Mouse (Mus musculus) ES-E14 (cell line): ENCODE measurements at regions not wholly inside any gene's neighbourhood (a gene's known extent, or its start where the extent isn't known, plus 50 kb on each side); places are given as distances from the start of the nearest gene placed in this dataset.

Experiments
- DNase-seq: peaks from one replicate; pipeline ENCODE4 v3.0.0-alpha.2; 2013; ENCODE audit warnings: low read depth, low spot score
- H3K27ac ChIP-seq: 2 replicates; pipeline ENCODE4 v1.5.1; 2012; ENCODE audit warnings: low read depth, mild to moderate bottlenecking, low read length, moderate library complexity, mixed read lengths; ENCODE audit not compliant: poor library complexity, insufficient read depth, severe bottlenecking
- H3K36me3 ChIP-seq: 2 replicates; pipeline ENCODE4 v1.6.1; 2012; ENCODE audit warnings: mild to moderate bottlenecking, low read length, moderate library complexity, mixed read lengths; ENCODE audit not compliant: control insufficient read depth, poor library complexity, insufficient read depth, severe bottlenecking
- H3K4me1 ChIP-seq, 2 experiments: fragments of 150-350 bp in 1 of 2; sonication (generic) in 1 of 2; 2 replicates each; pipeline ENCODE4 v1.6.1; 2012; ENCODE audit warnings: low read length in 2 of 2, mild to moderate bottlenecking in 1 of 2, mixed read lengths in 1 of 2; ENCODE audit not compliant: control insufficient read depth in 2 of 2, insufficient read depth in 2 of 2, poor library complexity in 1 of 2
- H3K4me3 ChIP-seq, 2 experiments: fragments of 150-350 bp in 1 of 2; sonication (generic) in 1 of 2; 2 replicates each; pipeline ENCODE4 v1.5.1; 2012; ENCODE audit warnings: low read length in 2 of 2, low read depth in 1 of 2, mild to moderate bottlenecking in 1 of 2, mixed read lengths in 1 of 2; ENCODE audit not compliant: insufficient read depth in 1 of 2, poor library complexity in 1 of 2, severe bottlenecking in 1 of 2
- H3K9ac ChIP-seq: 2 replicates; pipeline ENCODE4 v1.6.1; 2012; ENCODE audit warnings: low read depth, mild to moderate bottlenecking, low read length, mixed read lengths; ENCODE audit not compliant: poor library complexity, insufficient read depth, severe bottlenecking
- H3K9me3 ChIP-seq: fragments of 150-350 bp; sonication (generic); 2 replicates; pipeline ENCODE4 v1.6.1; 2012; ENCODE audit warnings: low read depth, mild to moderate bottlenecking, low read length; ENCODE audit not compliant: control insufficient read depth, insufficient read depth
- CHD2 ChIP-seq: IDR thresholded peaks from 2 replicates; pipeline ENCODE4 v1.6.1; 2014; ENCODE audit warnings: mild to moderate bottlenecking, low read depth, low read length, inconsistent platforms
- HCFC1 ChIP-seq: IDR thresholded peaks from 2 replicates; pipeline ENCODE4 v1.6.1; 2012; ENCODE audit warnings: low read length, inconsistent platforms, borderline replicate concordance; ENCODE audit not compliant: insufficient read depth
- MAFK ChIP-seq: IDR thresholded peaks from 2 replicates; pipeline ENCODE4 v1.6.1; 2014; ENCODE audit warnings: mild to moderate bottlenecking, low read depth, low read length, inconsistent platforms; ENCODE audit not compliant: insufficient read depth
- ZC3H11A ChIP-seq: IDR thresholded peaks from 2 replicates; pipeline ENCODE4 v1.6.1; 2012; ENCODE audit warnings: low read depth, mild to moderate bottlenecking, inconsistent platforms, low read length, borderline replicate concordance
- ZNF384 ChIP-seq: IDR thresholded peaks from 2 replicates; pipeline ENCODE4 v1.6.1; 2012; ENCODE audit warnings: low read depth, low read length, inconsistent platforms
- in situ Hi-C, 2 experiments: fragments of 600-800 bp; cut with MboI; formaldehyde crosslinking; loops; one replicate each; pipeline ENCODE4 v1.15.1; 2025; ENCODE audit warnings: low sequenced_read_pairs in 2 of 2, inconsistent platforms in 1 of 2; ENCODE audit not compliant: unreplicated experiment in 2 of 2

- no peak overlapping the region for H3K27ac ChIP-seq
- in situ Hi-C loops: no loop called here
- DNase-seq: no peak
- H3K4me1 ChIP-seq: peaks cover 0 to 8% of the 10 kb centered on the region in 2 experiments; a peak in 1 of 4 replicates
- TF ChIP-seq ZNF384 (no peak), MAFK (no peak), ZC3H11A (peak; percentile 48; the same call in 1 of the 2 replicates), CHD2 (no peak), HCFC1 (no peak)
- no peak overlapping the region for H3K4me3 ChIP-seq
- no peak overlapping the region for H3K9ac ChIP-seq
- no peaks in the 10 kb centered on the region for H3K36me3 ChIP-seq
- H3K9me3 ChIP-seq: no peaks in the 10 kb centered on the region
Observed at GRCm38 (mm10) chr15:41948347-41949093, 1814.4 kb downstream of the 9330182O14Rik start.

- TF ChIP-seq MAFK (no peak), ZNF384 (no peak), ZC3H11A (no peak), HCFC1 (no peak), CHD2 (no peak)
- H3K4me1 ChIP-seq: peaks cover 0 to 8% of the 10 kb centered on the region in 2 experiments; a peak in 1 of 4 replicates
- no peak overlapping the region for H3K27ac ChIP-seq
- DNase-seq: no peak
- H3K4me3 ChIP-seq: no peak overlapping the region
- in situ Hi-C loops: no loop called here
- no peaks in the 10 kb centered on the region for H3K36me3 ChIP-seq
- no peaks in the 10 kb centered on the region for H3K9me3 ChIP-seq
- H3K9ac ChIP-seq: no peak overlapping the region
Observed at GRCm38 (mm10) chr15:41949094-41949461, 1814.9 kb downstream of the 9330182O14Rik start.

- Histone ChIP-seq H3K27ac (no peak overlapping the region), H3K4me3 (no peak overlapping the region), H3K9ac (no peak overlapping the region), H3K9me3 (no peaks in the 10 kb centered on the region), H3K36me3 (no peaks in the 10 kb centered on the region), H3K4me1 (peaks cover 0 to 8% of the 10 kb centered on the region in 2 experiments; a peak in 1 of 4 replicates)
- DNase-seq: no peak
- TF ChIP-seq HCFC1: no peak
- no peak for TF ChIP-seq MAFK
- no peak for TF ChIP-seq ZC3H11A
- TF ChIP-seq CHD2: no peak
- TF ChIP-seq ZNF384: no peak
- in situ Hi-C loops: no loop called here
Observed at GRCm38 (mm10) chr15:41951276-41951675, 1817.1 kb downstream of the 9330182O14Rik start.

- no peak for TF ChIP-seq HCFC1
- TF ChIP-seq MAFK: no peak
- TF ChIP-seq ZNF384: no peak
- no peak for TF ChIP-seq ZC3H11A
- TF ChIP-seq CHD2: no peak
- Histone ChIP-seq H3K4me1 (no peaks in the 10 kb centered on the region), H3K27ac (no peak overlapping the region), H3K9me3 (no peaks in the 10 kb centered on the region), H3K9ac (no peak overlapping the region), H3K36me3 (no peaks in the 10 kb centered on the region), H3K4me3 (no peak overlapping the region)
- in situ Hi-C loops: no loop called here
- no peak for DNase-seq
Observed at GRCm38 (mm10) chr15:41960597-41960996, 1826.4 kb downstream of the 9330182O14Rik start.

DNA sequence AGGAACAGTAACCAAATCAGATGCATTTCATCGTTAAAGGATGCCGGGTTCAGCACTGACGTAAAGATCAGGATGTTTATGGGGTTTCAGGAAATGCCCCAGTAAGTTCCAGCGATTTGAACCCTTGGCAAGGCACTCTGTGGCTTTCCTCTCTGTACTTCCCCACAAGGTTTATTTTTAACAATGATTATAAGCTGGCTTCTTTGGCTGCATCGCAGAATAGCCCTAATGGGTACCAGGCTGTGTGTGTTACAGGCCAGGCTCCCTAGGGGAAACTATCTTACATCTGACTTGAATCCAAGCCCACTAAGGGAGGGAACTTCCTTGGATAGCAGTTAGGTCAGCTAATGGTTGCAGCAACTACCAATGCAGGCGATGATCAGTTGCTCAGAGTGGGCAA, 1836.7 kb downstream of the 9330182O14Rik start:
- no peaks in the 10 kb centered on the region for H3K9me3 ChIP-seq
- no peaks in the 10 kb centered on the region for H3K36me3 ChIP-seq
- TF ChIP-seq ZNF384: no peak
- TF ChIP-seq MAFK: no peak
- TF ChIP-seq HCFC1: no peak
- no peak for TF ChIP-seq ZC3H11A
- no peak for TF ChIP-seq CHD2
- no peaks in the 10 kb centered on the region for H3K4me1 ChIP-seq
- no peak for DNase-seq
- H3K27ac ChIP-seq: no peak overlapping the region
- H3K9ac ChIP-seq: no peak overlapping the region
- no peak overlapping the region for H3K4me3 ChIP-seq
- in situ Hi-C loops: no loop called here
